Mouse (Mus musculus) heart, embryonic 15.5 days (tissue): ENCODE results near the gene Tomm20. TPM values are rescaled to one million over a fixed set of nuclear protein-coding genes. Genes with fewer than 3 reads are reported as not detected.
"Not testable (repeated sequence)": the region's sequence is repeated elsewhere in the genome, so short reads cannot be mapped to it uniquely, and the experiment has no call there.

ENCODE experiments used
- ATAC-seq: fragments of 200-750 bp; cut with Nextera tagmentation; replicated peaks from 2 replicates; pipeline ENCODE4 v1.8.0; 2017; ENCODE audit warnings: low read depth, moderate TSS enrichment; ENCODE audit not compliant: insufficient number of reproducible peaks, insufficient read depth, low FRiP score
- H3K27ac ChIP-seq: fragments of 300-500 bp; sonication (generic); 2 replicates; pipeline ENCODE4 v1.5.1; 2015; ENCODE audit warnings: mild to moderate bottlenecking, inconsistent platforms
- H3K27me3 ChIP-seq: fragments of 300-500 bp; sonication (generic); 2 replicates; pipeline ENCODE4 v1.6.1; 2015; ENCODE audit warnings: inconsistent platforms
- H3K36me3 ChIP-seq: fragments of 300-500 bp; sonication (generic); 2 replicates; pipeline ENCODE4 v1.6.1; 2015; ENCODE audit warnings: mild to moderate bottlenecking, inconsistent platforms
- H3K4me1 ChIP-seq: fragments of 300-500 bp; sonication (generic); replicated peaks from 2 replicates; pipeline ENCODE4 v1.6.1; 2015; ENCODE audit warnings: inconsistent platforms
- H3K4me2 ChIP-seq: fragments of 300-500 bp; sonication (generic); 2 replicates; pipeline ENCODE4 v1.6.1; 2015; ENCODE audit warnings: inconsistent platforms, mild to moderate bottlenecking, moderate library complexity
- H3K4me3 ChIP-seq: fragments of 300-500 bp; sonication (generic); 2 replicates; pipeline ENCODE4 v1.5.1; 2015; ENCODE audit warnings: mild to moderate bottlenecking, inconsistent platforms
- H3K9ac ChIP-seq: fragments of 300-500 bp; sonication (generic); 2 replicates; pipeline ENCODE4 v1.6.1; 2015; ENCODE audit warnings: mild to moderate bottlenecking, inconsistent platforms
- H3K9me3 ChIP-seq: fragments of 300-500 bp; sonication (generic); replicated peaks from 2 replicates; pipeline ENCODE4 v1.6.1; 2016; ENCODE audit warnings: inconsistent platforms
- WGBS: fragments of 180-500 bp; shearing (Covaris S2); methylation state at CpG from one replicate; pipeline ENCODE4 v1.1.7; 2015; ENCODE audit warnings: mixed read lengths; 5-methylcytosine and 5-hydroxymethylcytosine counted together
- polyA plus RNA-seq: library from polyadenylated mRNA; unstranded; fragments of >200 nt; fragmentation: Nextera tagmentation; extraction: Ambion mirVana; gene quantifications from 2 replicates; pipeline ENCODE4 v1.2.1, GENCODE M21; 2015

Tomm20 gene
- polyA plus RNA-seq, 1 experiment from 2014 or later = 183 TPM

GRCm38 (mm10) chr8:126903224-126903895, 42.3 kb downstream of the Tomm20 start:
- no peaks in the 10 kb centered on the region for H3K27me3 ChIP-seq
- H3K4me3 ChIP-seq = no peak overlapping the region
- no peaks in the 10 kb centered on the region for H3K9me3 ChIP-seq
- H3K36me3 ChIP-seq = no peaks in the 10 kb centered on the region
- H3K9ac ChIP-seq = no peak overlapping the region
- no peaks in the 10 kb centered on the region for H3K4me1 ChIP-seq
- no peak for ATAC-seq
- no peak overlapping the region for H3K4me2 ChIP-seq
- WGBS = 57% methylated on average over 9 of the region's 9 CpGs
- H3K27ac ChIP-seq = no peak overlapping the region

GRCm38 (mm10) chr8:126901612-126902011, 44.0 kb downstream of the Tomm20 start:
- Histone ChIP-seq H3K27ac (no peak overlapping the region), H3K36me3 (no peaks in the 10 kb centered on the region), H3K9me3 (no peaks in the 10 kb centered on the region), H3K9ac (no peak overlapping the region), H3K4me2 (no peak overlapping the region), H3K4me3 (no peak overlapping the region), H3K4me1 (no peaks in the 10 kb centered on the region), H3K27me3 (no peaks in the 10 kb centered on the region)
- ATAC-seq = no peak
- 76% methylated on average over 1 of the region's 1 CpGs for WGBS

- H3K9me3 ChIP-seq = no peaks in the 10 kb centered on the region
- H3K9ac ChIP-seq = no peak overlapping the region
- no peak overlapping the region for H3K27ac ChIP-seq
- no peak overlapping the region for H3K4me3 ChIP-seq
- WGBS = 63% methylated on average over 2 of the region's 2 CpGs
- H3K27me3 ChIP-seq = no peaks in the 10 kb centered on the region
- H3K4me2 ChIP-seq = no peak overlapping the region
- no peaks in the 10 kb centered on the region for H3K4me1 ChIP-seq
- no peak for ATAC-seq
- H3K36me3 ChIP-seq = no peaks in the 10 kb centered on the region
These were observed 44.6 kb downstream of the Tomm20 start for GRCm38 (mm10) chr8:126901049-126901448.

GRCm38 (mm10) chr8:126895133-126895532, 50.5 kb downstream of the Tomm20 start:
- ATAC-seq = peak; percentile 55; the same call in 1 of the 2 replicates
- Histone ChIP-seq H3K9me3 (no peaks in the 10 kb centered on the region), H3K27ac (no peak overlapping the region; the same call in 1 of the 2 replicates), H3K36me3 (no peaks in the 10 kb centered on the region), H3K4me3 (no peak overlapping the region), H3K27me3 (no peaks in the 10 kb centered on the region), H3K4me2 (no peak overlapping the region), H3K4me1 (0 out of 2 replicates have a peak, but pooled peaks cover 8% of the 10 kb centered on the region), H3K9ac (no peak overlapping the region)
- 32% methylated on average over 6 of the region's 6 CpGs for WGBS

GRCm38 (mm10) chr8:126887639-126888006, 58.0 kb downstream of the Tomm20 start:
- peaks cover 36% of the 10 kb centered on the region for H3K4me1 ChIP-seq
- H3K36me3 ChIP-seq = no peaks in the 10 kb centered on the region
- H3K27ac ChIP-seq = peak overlapping the region; percentile 89
- no peak overlapping the region for H3K4me2 ChIP-seq
- H3K9me3 ChIP-seq = no peaks in the 10 kb centered on the region
- H3K4me3 ChIP-seq = no peak overlapping the region
- no peak overlapping the region for H3K9ac ChIP-seq
- 81% methylated on average over 3 of the region's 3 CpGs for WGBS
- ATAC-seq = no peak
- H3K27me3 ChIP-seq = no peaks in the 10 kb centered on the region

- Histone ChIP-seq H3K36me3 (no peaks in the 10 kb centered on the region), H3K27me3 (no peaks in the 10 kb centered on the region), H3K4me2 (no peak overlapping the region), H3K9me3 (no peaks in the 10 kb centered on the region), H3K27ac (peak overlapping the region; percentile 89), H3K9ac (no peak overlapping the region), H3K4me1 (peaks cover 36% of the 10 kb centered on the region), H3K4me3 (no peak overlapping the region)
- ATAC-seq = peak; percentile 69
- WGBS = 47% methylated on average over 8 of the region's 8 CpGs
These were observed 58.7 kb downstream of the Tomm20 start for GRCm38 (mm10) chr8:126886741-126887638.

GRCm38 (mm10) chr8:126885554-126886485, 59.8 kb downstream of the Tomm20 start:
- WGBS = 72% methylated on average over 13 of the region's 13 CpGs
- H3K4me1 ChIP-seq = peaks cover 45% of the 10 kb centered on the region

GRCm38 (mm10) chr8:126884202-126884926, 61.3 kb downstream of the Tomm20 start:
- H3K4me1 ChIP-seq = peaks cover 45% of the 10 kb centered on the region
- H3K36me3 ChIP-seq = no peaks in the 10 kb centered on the region
- no peak overlapping the region for H3K4me3 ChIP-seq
- H3K27ac ChIP-seq = peak overlapping the region; percentile 89
- H3K4me2 ChIP-seq = 0 out of 2 replicates have a peak overlapping the region, but pooled peaks have one; percentile 11
- H3K27me3 ChIP-seq = no peaks in the 10 kb centered on the region
- no peak overlapping the region; the same call in 1 of the 2 replicates for H3K9ac ChIP-seq
- peak; percentile 63; the same call in 1 of the 2 replicates for ATAC-seq
- no peaks in the 10 kb centered on the region for H3K9me3 ChIP-seq
- 21% methylated on average over 6 of the region's 6 CpGs for WGBS

More at GRCm38 (mm10) chr8:126885554-126886485, 59.8 kb downstream of the Tomm20 start:
- Histone ChIP-seq H3K9me3 (no peaks in the 10 kb centered on the region), H3K4me2 (no peak overlapping the region), H3K36me3 (no peaks in the 10 kb centered on the region), H3K27ac (peak overlapping the region; percentile 89), H3K9ac (no peak overlapping the region), H3K27me3 (no peaks in the 10 kb centered on the region), H3K4me3 (no peak overlapping the region)
- no peak for ATAC-seq

GRCm38 (mm10) chr8:126883752-126884151, 61.9 kb downstream of the Tomm20 start:
- H3K9me3 ChIP-seq = no peaks in the 10 kb centered on the region
- no peak overlapping the region for H3K4me3 ChIP-seq
- H3K4me1 ChIP-seq = peaks cover 45% of the 10 kb centered on the region
- H3K27ac ChIP-seq = peak overlapping the region; percentile 89
- H3K9ac ChIP-seq = no peak overlapping the region
- 51% methylated on average over 5 of the region's 5 CpGs for WGBS
- ATAC-seq = no peak
- H3K36me3 ChIP-seq = no peaks in the 10 kb centered on the region
- H3K4me2 ChIP-seq = 0 out of 2 replicates have a peak overlapping the region, but pooled peaks have one; percentile 11
- H3K27me3 ChIP-seq = no peaks in the 10 kb centered on the region

GRCm38 (mm10) chr8:126882586-126882985, 63.1 kb downstream of the Tomm20 start:
- H3K27ac ChIP-seq, H3K27me3 ChIP-seq, H3K4me2 ChIP-seq, H3K36me3 ChIP-seq, ATAC-seq, H3K9ac ChIP-seq, H3K4me3 ChIP-seq, H3K9me3 ChIP-seq: not testable (repeated sequence)
- WGBS = 87% methylated on average over 1 of the region's 1 CpGs
- peaks cover 45% of the 10 kb centered on the region for H3K4me1 ChIP-seq
